Mouse (Mus musculus) embryo, embryonic 9.5 days (tissue): ENCODE data around the gene Mrtfb.

Experiments
- DNase-seq: peaks from one replicate; pipeline ENCODE4 v3.0.0-alpha.2; 2017; ENCODE audit errors: extremely low spot score

The Mrtfb gene

GRCm38 (mm10) chr16:13255855-13256635 lies at the start of gene Mrtfb:
TSS of gene Mrtfb (plus strand) at chr16:13256481.
- DNase-seq: peak; percentile 93

- DNase-seq: no peak
These were observed 48.6 kb upstream of the Mrtfb start for GRCm38 (mm10) chr16:13207649-13208048.

DNA sequence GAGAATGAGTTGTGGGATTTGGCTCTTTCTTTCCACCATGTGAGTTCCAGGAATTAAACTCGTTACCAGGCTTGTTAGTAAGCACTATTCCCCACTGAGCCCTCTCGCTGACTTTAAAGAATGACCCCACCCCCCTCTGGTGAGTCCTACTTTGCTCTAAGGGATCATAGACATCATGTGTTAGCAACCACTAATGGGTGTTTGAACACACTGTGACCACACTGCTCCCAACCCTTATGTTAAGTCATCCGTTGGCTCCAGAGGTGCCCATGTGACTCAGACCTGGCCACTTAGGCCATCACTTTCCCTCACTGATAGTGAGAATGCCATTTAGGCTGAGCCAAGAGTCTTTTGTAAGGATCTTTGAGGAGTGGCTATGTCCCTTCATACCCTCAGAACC lies 48.2 kb upstream of the Mrtfb start:
- no peak for DNase-seq

DNA sequence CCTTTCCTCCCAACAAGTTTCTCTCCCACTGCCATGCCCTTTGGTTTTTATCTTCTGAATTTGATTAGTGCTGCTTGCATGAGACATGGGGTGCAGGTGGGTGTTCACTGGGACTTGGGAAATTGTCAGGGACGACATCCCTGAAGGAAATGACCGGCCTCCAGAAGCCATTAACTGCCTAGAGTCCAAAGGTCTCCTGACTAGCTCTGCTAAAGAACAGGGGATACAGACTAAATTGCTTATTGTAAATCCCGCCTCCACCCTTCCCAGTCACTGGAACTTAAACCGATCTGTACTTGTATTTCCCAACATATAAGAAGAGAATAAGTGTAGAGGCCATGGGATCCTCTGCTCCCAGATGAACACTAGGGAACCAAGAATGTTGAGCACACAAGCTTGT lies 43.5 kb upstream of the Mrtfb start:
- no peak for DNase-seq

DNA sequence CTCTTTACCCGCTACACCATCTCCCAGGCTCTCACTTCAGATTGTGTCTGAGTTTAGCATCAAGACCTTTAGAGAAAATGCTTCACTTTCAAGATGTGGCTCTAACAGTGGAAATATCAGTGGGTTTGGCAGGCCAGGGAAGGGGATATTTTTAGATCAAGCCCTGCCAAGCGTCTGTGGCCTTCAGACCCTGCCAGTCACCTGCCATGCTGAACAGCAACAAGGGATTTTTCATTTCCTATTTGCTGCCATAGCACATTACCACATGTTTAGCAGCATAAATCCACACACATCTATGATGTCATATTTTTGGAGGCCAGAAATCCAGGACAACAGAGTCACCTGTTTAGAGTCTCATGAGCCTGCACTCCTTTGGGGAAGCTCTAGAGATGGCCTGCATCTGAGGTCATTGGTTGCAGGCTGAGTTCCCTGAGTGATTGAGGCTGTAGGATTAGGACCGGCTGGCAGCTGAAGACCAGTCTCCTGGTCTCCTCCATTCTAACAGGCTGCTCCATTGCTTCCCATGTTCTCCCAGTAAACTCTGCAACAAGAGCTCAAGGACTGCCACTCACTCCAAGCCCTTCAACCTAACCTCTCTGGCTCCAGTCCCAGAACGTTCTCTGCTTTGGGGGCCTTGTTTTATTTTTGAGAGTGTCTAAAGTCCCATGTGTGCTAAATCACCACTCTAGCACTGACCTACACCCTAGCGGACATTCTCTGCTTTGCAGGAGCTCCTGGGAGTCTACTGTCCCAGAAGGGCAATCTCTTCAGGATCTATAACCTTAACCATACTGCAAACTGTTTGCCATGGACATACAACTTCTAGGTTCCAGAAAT lies 39.9 kb upstream of the Mrtfb start:
- DNase-seq: no peak

GRCm38 (mm10) chr16:13217951-13218350 lies 38.3 kb upstream of the Mrtfb start:
- no peak for DNase-seq

DNA sequence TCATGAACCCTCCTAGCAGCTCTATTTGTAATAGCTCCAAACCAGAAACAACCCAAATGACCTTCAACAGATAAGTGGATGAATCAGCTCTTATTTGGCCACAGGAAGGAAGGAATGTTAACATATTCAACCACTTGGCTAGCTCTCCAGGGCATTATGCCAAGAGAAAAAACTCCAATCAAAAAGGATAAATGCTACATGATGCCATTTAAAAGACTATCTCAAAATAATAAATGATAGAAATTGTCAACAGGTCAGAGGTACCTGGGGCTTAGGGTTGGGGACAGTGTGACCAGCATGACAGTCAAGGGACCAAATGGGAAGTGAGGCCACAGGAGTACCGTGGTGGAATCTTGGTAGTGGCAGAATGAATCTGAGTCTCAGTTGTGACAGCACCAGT lies 34.8 kb upstream of the Mrtfb start:
- DNase-seq: no peak

GRCm38 (mm10) chr16:13232043-13232442 lies 24.2 kb upstream of the Mrtfb start:
- no peak for DNase-seq

DNA sequence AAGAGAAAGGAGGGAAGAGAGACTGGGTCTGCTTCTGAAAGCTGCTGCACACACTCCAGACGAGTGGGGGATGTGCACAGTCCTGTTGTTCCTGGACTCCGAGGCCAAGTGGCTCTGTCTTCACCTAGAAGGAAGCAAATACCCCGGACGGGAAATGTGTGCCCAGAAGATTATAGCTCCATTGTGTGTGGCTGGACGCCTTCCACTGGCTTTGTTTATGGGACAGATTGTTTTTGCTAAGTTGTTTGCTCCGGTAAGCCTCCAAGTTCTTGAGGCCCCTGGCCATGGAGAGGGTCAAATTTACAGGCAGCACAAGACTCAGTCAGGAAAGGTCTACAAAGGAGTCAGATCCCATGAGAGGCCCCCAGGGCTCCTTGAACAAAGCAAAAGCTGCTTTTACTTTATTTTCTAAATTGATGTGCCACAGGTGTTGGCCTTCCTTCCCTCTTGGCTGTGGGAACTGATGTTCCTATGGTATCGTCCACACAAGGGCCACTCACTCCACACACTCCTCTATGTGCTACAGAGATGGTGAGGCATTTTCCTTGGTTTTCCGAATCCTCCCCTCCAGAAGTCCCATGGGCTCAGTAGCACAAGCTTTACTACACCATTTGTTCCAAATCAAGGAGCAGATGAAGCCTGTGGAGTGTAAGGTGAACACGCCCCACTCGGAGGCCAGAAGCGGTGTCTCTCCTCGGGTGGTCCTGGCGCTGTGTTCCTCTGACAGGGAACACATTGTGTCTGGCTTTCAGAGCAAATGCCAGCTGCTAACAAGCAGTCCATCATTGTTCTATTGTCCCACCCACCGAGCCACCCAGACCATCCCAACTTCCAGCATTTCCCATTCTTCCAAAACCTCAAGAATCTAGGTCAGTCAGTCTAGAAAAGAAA lies 23.1 kb upstream of the Mrtfb start:
- peak; percentile 24 for DNase-seq

GRCm38 (mm10) chr16:13239039-13239438 lies 17.2 kb upstream of the Mrtfb start:
- no peak for DNase-seq

- DNase-seq: no peak
These were observed 16.7 kb upstream of the Mrtfb start for GRCm38 (mm10) chr16:13239544-13239943.

DNA sequence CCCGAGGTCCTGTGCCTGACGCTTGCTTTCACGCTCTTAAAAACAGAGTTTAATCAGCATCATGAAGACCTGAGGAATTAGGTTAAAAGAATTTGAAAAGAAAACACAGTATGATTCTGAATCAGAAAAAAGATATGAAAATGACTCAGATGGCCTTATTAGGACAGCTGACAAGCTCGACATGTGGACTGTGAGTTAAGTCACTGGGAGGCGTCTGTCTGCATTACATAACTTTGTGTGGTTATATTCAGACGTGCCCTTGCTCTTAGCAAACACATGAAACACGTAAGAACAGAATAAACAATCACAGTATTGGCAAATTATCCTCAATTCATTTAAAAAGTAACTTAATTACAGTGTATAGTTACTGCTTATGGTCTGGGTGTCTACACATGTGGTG lies 16.0 kb upstream of the Mrtfb start:
- no peak for DNase-seq

- DNase-seq: no peak
These were observed 10.6 kb upstream of the Mrtfb start for GRCm38 (mm10) chr16:13245658-13246057.

GRCm38 (mm10) chr16:13246855-13247254 lies 9.4 kb upstream of the Mrtfb start:
- DNase-seq: no peak

DNA sequence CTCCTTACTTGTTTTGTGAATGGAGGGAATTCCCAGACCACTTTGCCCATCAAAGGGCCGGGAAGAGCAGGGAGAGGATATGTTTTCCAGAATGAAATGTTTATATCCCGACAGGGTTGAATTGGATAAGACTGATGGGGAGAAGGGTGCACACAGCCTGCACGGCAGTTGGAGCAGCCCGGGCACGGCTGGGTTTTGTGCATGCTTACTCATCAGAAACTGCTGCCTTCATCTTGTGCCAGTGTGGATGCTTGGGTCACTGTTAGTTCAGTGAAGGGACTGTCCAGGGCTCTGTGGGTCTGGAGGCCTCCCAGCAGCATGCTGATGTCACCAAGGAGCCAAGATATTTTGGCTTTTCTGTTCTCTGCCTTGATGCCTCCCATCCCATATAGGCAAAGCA lies 6.2 kb upstream of the Mrtfb start:
- DNase-seq: no peak

- no peak for DNase-seq
These were observed 616 bp downstream of the Mrtfb start for GRCm38 (mm10) chr16:13256667-13257527.

GRCm38 (mm10) chr16:13257528-13257835 lies 1.2 kb downstream of the Mrtfb start:
- DNase-seq: no peak

GRCm38 (mm10) chr16:13259026-13259425 lies 2.7 kb downstream of the Mrtfb start:
- DNase-seq: no peak

GRCm38 (mm10) chr16:13266312-13266711 lies 10.0 kb downstream of the Mrtfb start:
- no peak for DNase-seq

DNA sequence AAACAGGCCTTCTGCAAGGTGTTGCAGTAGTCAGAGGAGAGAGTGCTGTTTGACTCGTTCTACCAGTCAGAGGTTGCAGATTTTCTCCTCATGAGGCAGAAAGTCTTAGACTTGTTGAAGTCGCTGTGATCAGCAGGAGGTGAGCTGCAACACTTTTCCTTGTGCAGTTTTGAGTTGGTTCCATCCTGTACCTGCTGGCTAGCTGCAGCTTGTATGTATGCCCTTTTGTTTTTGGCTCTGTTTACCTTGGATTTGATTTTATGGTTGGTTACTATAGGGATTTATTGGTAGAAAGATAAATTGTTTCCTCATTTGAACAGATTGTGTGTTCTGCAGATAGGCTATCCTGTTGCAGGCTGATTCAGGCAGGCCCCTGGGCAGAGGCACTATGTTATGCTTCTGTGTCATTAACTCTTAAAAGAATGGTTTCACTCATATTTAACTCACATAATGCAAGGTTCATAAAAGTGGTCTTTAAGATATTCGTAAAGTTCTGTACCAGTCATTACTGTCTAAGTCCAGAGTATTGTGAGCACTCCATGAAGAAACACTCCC lies 11.1 kb downstream of the Mrtfb start:
- no peak for DNase-seq

DNA sequence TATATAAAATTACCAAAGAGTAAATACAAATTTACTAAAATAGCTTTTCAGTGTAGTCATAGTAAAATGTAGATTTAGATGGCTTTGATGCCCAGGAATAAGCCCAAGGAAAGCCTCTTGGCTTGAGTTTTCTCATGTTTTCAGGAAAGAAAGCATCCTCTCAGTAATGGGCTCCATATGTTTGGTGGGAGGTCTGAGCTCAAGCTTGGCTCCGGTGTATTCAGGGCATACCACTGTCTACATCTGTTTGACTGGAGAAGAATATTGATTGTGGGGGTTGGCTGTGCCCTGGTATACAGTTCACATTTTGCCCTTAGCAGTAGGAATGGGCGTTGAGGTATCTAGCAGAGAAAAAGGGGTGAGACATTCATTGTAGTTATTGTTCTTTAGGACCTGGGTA lies 13.1 kb downstream of the Mrtfb start:
- no peak for DNase-seq
